Mouse (Mus musculus) T-helper 2 cell (primary cell): Measurements from ENCODE around the gene Ttc9c.
"Not testable (repeated sequence)": the region's sequence is repeated elsewhere in the genome, so short reads cannot be mapped to it uniquely, and the experiment has no call there.

Source experiments
- in situ Hi-C: fragments of 300-600 bp; cut with MboI, MseI; formaldehyde crosslinking; loops from one replicate; pipeline ENCODE4 v1.15.1; 2025; ENCODE audit warnings: high pct_unique_total_duplicates

Ttc9c gene

GRCm38 (mm10) chr19:8818801-8819595, at the start of gene Ttc9c:
TSS of gene Ttc9c (minus strand) at chr19:8819333.
- in situ Hi-C loops = no loop called here

GRCm38 (mm10) chr19:8864265-8864664, 45.1 kb upstream of the Ttc9c start:
- in situ Hi-C loops = no loop called here

GRCm38 (mm10) chr19:8859018-8859417, 39.9 kb upstream of the Ttc9c start:
- in situ Hi-C loops = loop anchor here (5.0 kb wide), 1 partner anchor 248 kb away; no protein-coding TSS in a partner anchor

GRCm38 (mm10) chr19:8857689-8858088, 38.6 kb upstream of the Ttc9c start:
- in situ Hi-C loops = loop anchor here (5.0 kb wide), 1 partner anchor 250 kb away; no protein-coding TSS in a partner anchor

GRCm38 (mm10) chr19:8853117-8853516, 34.0 kb upstream of the Ttc9c start:
- in situ Hi-C loops = no loop called here

- in situ Hi-C loops = no loop called here
Measured at GRCm38 (mm10) chr19:8852236-8852928, 33.2 kb upstream of the Ttc9c start.

- in situ Hi-C loops = no loop called here
Measured at GRCm38 (mm10) chr19:8851639-8852038, 32.5 kb upstream of the Ttc9c start.

GRCm38 (mm10) chr19:8850402-8850901, 31.3 kb upstream of the Ttc9c start, which contains the start of gene Lrrn4cl:
TSS of gene Lrrn4cl (plus strand) at chr19:8850768.
- in situ Hi-C loops = no loop called here

GRCm38 (mm10) chr19:8848356-8848755, 29.2 kb upstream of the Ttc9c start:
- in situ Hi-C loops = no loop called here

- in situ Hi-C loops = no loop called here
Measured at GRCm38 (mm10) chr19:8844371-8845129, 25.4 kb upstream of the Ttc9c start.

- in situ Hi-C loops = no loop called here
Measured at GRCm38 (mm10) chr19:8842961-8843360, 23.8 kb upstream of the Ttc9c start.

GRCm38 (mm10) chr19:8841012-8841411, 21.9 kb upstream of the Ttc9c start:
- in situ Hi-C loops = no loop called here

GRCm38 (mm10) chr19:8839908-8840791, 21.0 kb upstream of the Ttc9c start:
- in situ Hi-C loops = no loop called here

- in situ Hi-C loops = no loop called here
Measured at GRCm38 (mm10) chr19:8839103-8839907, 20.2 kb upstream of the Ttc9c start, which contains the start of gene Gng3. TSS of gene Gng3 (minus strand) at chr19:8839194.

- in situ Hi-C loops = no loop called here
Measured at GRCm38 (mm10) chr19:8838041-8838730, 19.1 kb upstream of the Ttc9c start.

- in situ Hi-C loops = no loop called here
Measured at GRCm38 (mm10) chr19:8837251-8837791, 18.2 kb upstream of the Ttc9c start, which contains the start of gene Bscl2. TSS of gene Bscl2 (plus strand) at chr19:8837467.

- in situ Hi-C loops = not testable (repeated sequence)
Measured at GRCm38 (mm10) chr19:8836327-8836726, 17.2 kb upstream of the Ttc9c start.

- in situ Hi-C loops = no loop called here
Measured at GRCm38 (mm10) chr19:8832971-8833370, 13.8 kb upstream of the Ttc9c start.

GRCm38 (mm10) chr19:8831262-8831661, 12.1 kb upstream of the Ttc9c start:
- in situ Hi-C loops = no loop called here
